Mouse (Mus musculus) embryonic facial prominence, embryonic 14.5 days (tissue): ENCODE measurements at regions not wholly inside any gene's neighbourhood (a gene's known extent, or its start where the extent isn't known, plus 50 kb on each side); places are given as distances from the start of the nearest gene placed in this dataset.
A peak's percentile ranks its signal among the peaks of the same experiment; 100 is the strongest.

ENCODE experiments used
- ATAC-seq: fragments of 200-750 bp; cut with Nextera tagmentation; 2 replicates; pipeline ENCODE4 v1.8.0; 2017; ENCODE audit warnings: low read depth, moderate number of reproducible peaks, moderate TSS enrichment
- DNase-seq: peaks from one replicate; pipeline ENCODE4 v3.0.0-alpha.2; 2015; ENCODE audit warnings: low spot score
- H3K27ac ChIP-seq: fragments of 300-500 bp; sonication (generic); replicated peaks from 2 replicates; pipeline ENCODE4 v1.5.1; 2014; ENCODE audit warnings: low read depth, mild to moderate bottlenecking, low read length, moderate library complexity
- H3K27me3 ChIP-seq: fragments of 300-500 bp; sonication (generic); replicated peaks from 2 replicates; pipeline ENCODE4 v1.6.1; 2014; ENCODE audit warnings: low read length; ENCODE audit not compliant: control insufficient read depth, insufficient read depth
- H3K36me3 ChIP-seq: fragments of 300-500 bp; sonication (generic); 2 replicates; pipeline ENCODE4 v1.6.1; 2014; ENCODE audit warnings: low read length, mixed read lengths; ENCODE audit not compliant: control insufficient read depth, insufficient read depth
- H3K4me1 ChIP-seq: fragments of 300-500 bp; sonication (generic); 2 replicates; pipeline ENCODE4 v1.6.1; 2014; ENCODE audit warnings: antibody characterized with exemption, low read length; ENCODE audit not compliant: control insufficient read depth, insufficient read depth
- H3K4me2 ChIP-seq: fragments of 300-500 bp; sonication (generic); 2 replicates; pipeline ENCODE4 v1.6.1; 2014; ENCODE audit warnings: low read depth, mild to moderate bottlenecking, low read length, moderate library complexity, mixed read lengths
- H3K4me3 ChIP-seq: fragments of 300-500 bp; sonication (generic); 2 replicates; pipeline ENCODE4 v1.5.1; 2014; ENCODE audit warnings: low read depth, mild to moderate bottlenecking, low read length
- H3K9ac ChIP-seq: fragments of 300-500 bp; sonication (generic); 2 replicates; pipeline ENCODE4 v1.6.1; 2014; ENCODE audit warnings: low read depth, mild to moderate bottlenecking, low read length, moderate library complexity, mixed read lengths
- H3K9me3 ChIP-seq: fragments of 300-500 bp; sonication (generic); 2 replicates; pipeline ENCODE4 v1.6.1; 2016; ENCODE audit warnings: low read length; ENCODE audit not compliant: control insufficient read depth
- WGBS: fragments of 180-500 bp; shearing (Covaris S2); extraction: QIAGEN DNeasy Blood & Tissue Kit; methylation state at CpG from one replicate; pipeline ENCODE4 v1.1.7; 2014; 5-methylcytosine and 5-hydroxymethylcytosine counted together

DNA sequence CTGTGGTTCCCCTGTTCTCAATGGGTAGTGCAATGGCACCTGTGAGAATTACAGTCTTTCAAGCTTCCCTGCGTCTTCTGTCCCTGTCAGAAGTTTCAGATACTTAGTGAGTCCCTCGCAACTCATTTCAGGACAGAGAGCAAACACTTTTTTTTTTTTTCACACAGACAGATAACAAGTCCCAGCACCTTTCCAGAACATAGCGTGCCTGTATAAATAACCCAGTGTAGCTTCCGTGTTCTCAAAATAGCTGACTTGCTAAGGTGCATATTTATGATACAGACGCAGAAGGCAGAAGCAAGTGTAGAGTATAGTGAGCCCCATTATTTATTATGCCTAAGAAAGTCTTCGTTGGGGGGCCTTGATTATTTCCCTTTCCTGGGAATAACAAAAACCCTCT, 929.4 kb downstream of the Robo2 start:
- ATAC-seq (no peak), DNase-seq (no peak)
- Histone ChIP-seq H3K27ac (no peak overlapping the region), H3K4me3 (no peak overlapping the region), H3K36me3 (no peaks in the 10 kb centered on the region), H3K4me2 (no peak overlapping the region), H3K9me3 (no peaks in the 10 kb centered on the region), H3K4me1 (peaks cover 8% of the 10 kb centered on the region; the same call in 1 of the 2 replicates), H3K9ac (no peak overlapping the region), H3K27me3 (no peaks in the 10 kb centered on the region)
- 79% methylated on average over 6 of the region's 6 CpGs for WGBS

GRCm38 (mm10) chr16:73473502-73473901, 938.1 kb downstream of the Robo2 start:
- no peak for ATAC-seq
- no peaks in the 10 kb centered on the region for H3K27me3 ChIP-seq
- H3K4me3 ChIP-seq: no peak overlapping the region
- H3K4me2 ChIP-seq: no peak overlapping the region
- no peak overlapping the region for H3K27ac ChIP-seq
- H3K36me3 ChIP-seq: no peaks in the 10 kb centered on the region
- DNase-seq: no peak
- H3K9me3 ChIP-seq: no peaks in the 10 kb centered on the region
- H3K4me1 ChIP-seq: no peaks in the 10 kb centered on the region
- H3K9ac ChIP-seq: no peak overlapping the region
- WGBS: 82% methylated on average over 2 of the region's 2 CpGs

DNA sequence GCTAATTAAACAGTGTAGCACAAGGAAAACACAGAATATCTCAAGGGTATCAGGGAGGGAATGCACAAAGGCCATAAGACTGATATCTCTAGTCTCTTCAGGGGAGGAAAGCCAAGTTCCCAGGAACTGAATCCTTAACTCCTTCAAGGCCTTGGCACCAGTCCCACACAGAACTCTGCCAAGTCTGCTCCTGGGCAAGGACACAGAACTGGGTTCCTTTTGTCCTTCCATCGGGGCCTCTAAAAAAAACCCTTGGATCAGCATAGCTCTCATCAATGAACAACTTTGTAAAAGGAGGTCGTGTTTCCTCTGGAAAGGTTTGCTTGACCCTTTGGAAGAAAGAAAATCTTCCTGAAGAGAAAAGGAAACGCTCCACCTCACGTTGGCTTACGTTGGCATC, 940.1 kb downstream of the Robo2 start:
- ATAC-seq (no peak), DNase-seq (peak; percentile 68)
- WGBS: 53% methylated on average over 5 of the region's 5 CpGs

DNA sequence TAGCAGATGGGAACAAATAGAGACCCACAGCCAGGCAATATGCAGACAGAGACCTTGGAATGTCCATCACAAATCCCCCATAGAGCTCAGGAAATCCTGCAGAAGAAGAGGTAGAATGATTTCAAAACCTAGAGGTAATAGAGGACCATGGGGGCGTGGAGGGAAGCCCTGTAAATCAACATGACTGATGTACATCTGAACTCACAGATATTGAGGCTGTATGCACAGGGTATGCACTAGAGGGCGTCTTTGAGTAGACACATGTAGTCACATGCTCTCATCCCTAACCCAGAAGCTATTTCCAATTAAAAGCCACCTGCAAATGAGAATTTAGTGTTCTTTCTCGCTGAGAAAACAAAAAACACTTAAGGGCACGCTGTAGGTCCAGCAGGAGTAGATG, 941.1 kb downstream of the Robo2 start:
- Histone ChIP-seq H3K9me3 (no peaks in the 10 kb centered on the region), H3K27me3 (no peaks in the 10 kb centered on the region), H3K4me2 (no peak overlapping the region), H3K27ac (no peak overlapping the region), H3K4me1 (no peaks in the 10 kb centered on the region), H3K36me3 (no peaks in the 10 kb centered on the region), H3K9ac (no peak overlapping the region), H3K4me3 (no peak overlapping the region)
- 61% methylated on average over 4 of the region's 4 CpGs for WGBS
- DNase-seq (no peak), ATAC-seq (no peak)

More for the DNA sequence above, 940.1 kb downstream of the Robo2 start:
- Histone ChIP-seq H3K27ac (no peak overlapping the region), H3K4me2 (no peak overlapping the region), H3K4me3 (no peak overlapping the region), H3K27me3 (no peaks in the 10 kb centered on the region), H3K9me3 (no peaks in the 10 kb centered on the region), H3K36me3 (no peaks in the 10 kb centered on the region), H3K4me1 (no peaks in the 10 kb centered on the region), H3K9ac (no peak overlapping the region)

DNA sequence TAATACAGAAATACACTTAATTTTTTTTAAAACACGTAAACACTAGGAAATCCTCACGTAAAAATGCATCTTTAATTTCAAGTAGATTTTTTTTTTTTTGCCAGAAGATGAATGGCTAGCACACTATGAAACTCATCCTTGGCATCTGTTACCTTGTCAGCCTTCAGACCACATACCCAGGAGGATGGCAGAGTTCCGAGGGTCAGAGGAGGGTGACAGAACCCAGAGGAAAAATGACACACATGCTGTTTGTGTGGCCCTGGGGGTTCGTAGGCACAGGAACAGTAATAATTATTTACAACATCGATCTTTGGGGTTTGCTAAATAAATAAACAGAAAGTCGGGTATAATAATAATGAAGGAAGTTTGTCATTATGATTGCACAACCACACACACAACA, 945.3 kb downstream of the Robo2 start:
- 75% methylated on average over 6 of the region's 6 CpGs for WGBS
- no peaks in the 10 kb centered on the region for H3K9me3 ChIP-seq

DNA sequence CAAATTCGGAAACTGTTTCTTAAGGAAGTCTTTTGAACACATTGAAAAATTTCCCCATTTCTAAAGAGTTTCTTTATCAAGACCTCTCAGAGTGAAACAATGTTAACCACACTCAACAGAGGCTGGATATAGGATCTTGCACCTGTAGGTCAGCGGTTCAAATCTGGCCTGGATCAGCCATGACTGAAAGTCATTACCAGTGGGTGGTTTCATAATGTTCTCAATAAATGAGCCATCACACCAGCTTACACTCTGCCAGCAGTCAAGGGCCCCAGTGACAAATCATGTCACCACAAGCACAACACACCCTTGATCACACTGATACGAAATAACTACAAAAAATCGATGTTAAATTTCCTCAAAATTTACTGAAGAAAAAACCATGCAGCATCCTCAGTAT, 949.1 kb downstream of the Robo2 start:
- Histone ChIP-seq H3K27me3 (no peaks in the 10 kb centered on the region), H3K4me2 (no peak overlapping the region), H3K4me1 (no peaks in the 10 kb centered on the region), H3K36me3 (no peaks in the 10 kb centered on the region), H3K27ac (no peak overlapping the region), H3K9me3 (no peaks in the 10 kb centered on the region), H3K9ac (no peak overlapping the region), H3K4me3 (no peak overlapping the region)
- ATAC-seq (no peak), DNase-seq (no peak)
- WGBS: 91% methylated on average over 4 of the region's 4 CpGs

More for the DNA sequence above, 945.3 kb downstream of the Robo2 start:
- no peak overlapping the region for H3K9ac ChIP-seq
- no peak overlapping the region for H3K27ac ChIP-seq
- H3K4me2 ChIP-seq: no peak overlapping the region
- no peaks in the 10 kb centered on the region for H3K27me3 ChIP-seq
- no peak for ATAC-seq
- no peak for DNase-seq
- no peaks in the 10 kb centered on the region for H3K36me3 ChIP-seq
- H3K4me3 ChIP-seq: no peak overlapping the region
- no peaks in the 10 kb centered on the region for H3K4me1 ChIP-seq

DNA sequence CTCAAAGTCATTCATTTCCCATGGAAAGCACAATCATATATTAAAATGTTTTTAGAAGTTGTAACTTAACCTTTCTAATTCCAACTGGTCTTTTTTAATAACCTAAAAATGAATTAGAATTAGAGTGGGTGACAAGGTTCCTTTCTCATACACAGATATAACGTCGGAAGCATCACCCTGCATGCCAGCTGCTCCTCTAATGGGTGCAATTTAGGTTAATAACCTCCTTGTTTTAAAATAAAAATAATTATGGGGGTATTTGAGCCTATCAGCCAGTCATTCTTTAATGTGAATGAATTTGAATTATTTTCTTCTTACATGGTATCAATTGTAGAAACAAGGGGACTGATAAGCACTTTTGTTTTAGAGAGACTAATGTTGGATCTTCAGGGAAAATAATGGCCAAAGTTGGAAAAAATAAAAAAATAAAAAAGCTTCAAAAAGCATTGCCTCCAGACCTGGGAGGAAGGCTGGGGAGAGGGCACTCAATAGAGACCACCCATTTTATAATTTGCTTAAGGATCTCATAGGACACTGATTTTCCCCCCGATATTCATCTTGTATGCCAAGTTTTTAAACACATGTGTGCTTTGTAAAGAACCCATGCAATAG, 960.9 kb downstream of the Robo2 start:
- H3K4me1 ChIP-seq: no peaks in the 10 kb centered on the region
- 78% methylated on average over 3 of the region's 3 CpGs for WGBS
- H3K27ac ChIP-seq: no peak overlapping the region
- H3K27me3 ChIP-seq: no peaks in the 10 kb centered on the region
- no peak overlapping the region for H3K4me2 ChIP-seq
- H3K4me3 ChIP-seq: no peak overlapping the region
- H3K36me3 ChIP-seq: no peaks in the 10 kb centered on the region
- no peak for DNase-seq
- H3K9me3 ChIP-seq: no peaks in the 10 kb centered on the region
- H3K9ac ChIP-seq: no peak overlapping the region
- ATAC-seq: no peak

- H3K36me3 ChIP-seq: no peaks in the 10 kb centered on the region
- no peaks in the 10 kb centered on the region for H3K27me3 ChIP-seq
- H3K4me1 ChIP-seq: no peaks in the 10 kb centered on the region
- no peak overlapping the region for H3K4me2 ChIP-seq
- no peak overlapping the region for H3K27ac ChIP-seq
- WGBS: 61% methylated on average over 7 of the region's 7 CpGs
- no peak overlapping the region for H3K9ac ChIP-seq
- H3K9me3 ChIP-seq: no peaks in the 10 kb centered on the region
- ATAC-seq: no peak
- H3K4me3 ChIP-seq: no peak overlapping the region
- DNase-seq: no peak
Measured at GRCm38 (mm10) chr16:73449836-73450235, 961.8 kb downstream of the Robo2 start.

DNA sequence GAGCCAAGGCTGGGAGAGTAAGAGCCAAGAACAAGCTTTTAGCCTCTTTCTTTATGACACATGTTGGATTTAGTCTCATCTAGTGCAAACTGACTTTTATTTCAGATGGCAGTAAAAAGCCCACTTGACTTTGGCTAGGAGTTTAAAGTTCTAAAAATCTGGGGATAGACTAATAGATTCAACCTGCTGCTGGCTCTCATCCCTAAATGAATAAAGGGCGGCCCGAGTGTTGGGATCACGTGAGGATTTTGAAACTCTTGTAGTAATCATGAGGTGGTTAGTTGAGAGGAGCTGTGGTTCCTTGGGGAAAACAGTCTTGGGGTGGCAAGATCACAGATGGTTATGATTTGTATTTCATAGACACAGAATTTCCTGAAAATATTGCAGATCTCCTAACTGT, 975.9 kb downstream of the Robo2 start:
- Histone ChIP-seq H3K4me3 (no peak overlapping the region), H3K36me3 (no peaks in the 10 kb centered on the region), H3K9me3 (no peaks in the 10 kb centered on the region), H3K4me2 (no peak overlapping the region), H3K27me3 (no peaks in the 10 kb centered on the region), H3K27ac (no peak overlapping the region), H3K9ac (no peak overlapping the region), H3K4me1 (peaks cover 8% of the 10 kb centered on the region; the same call in 1 of the 2 replicates)
- 42% methylated on average over 3 of the region's 3 CpGs for WGBS
- peak; percentile 44; the same call in 1 of the 2 replicates for ATAC-seq
- peak; percentile 83 for DNase-seq
